Mouse (Mus musculus) lung, postnatal 14 days (tissue): ENCODE results near the gene Jade2.

Experiments
- DNase-seq: peaks from one replicate; pipeline ENCODE4 v3.0.0; 2021

Gene Jade2

GRCm38 (mm10) chr11:51857081-51857671, at the start of gene Jade2:
TSS of gene Jade2 (minus strand) at chr11:51857653.
- DNase-seq: peak; percentile 63

- no peak for DNase-seq
Observed at GRCm38 (mm10) chr11:51904224-51904623, 46.8 kb upstream of the Jade2 start.

GRCm38 (mm10) chr11:51899691-51900090, 42.2 kb upstream of the Jade2 start:
- no peak for DNase-seq

GRCm38 (mm10) chr11:51898326-51899080, 41.0 kb upstream of the Jade2 start:
- DNase-seq: peak; percentile 44

GRCm38 (mm10) chr11:51897311-51897710, 39.9 kb upstream of the Jade2 start:
- DNase-seq: peak; percentile 48

- no peak for DNase-seq
Observed at GRCm38 (mm10) chr11:51896012-51896411, 38.6 kb upstream of the Jade2 start.

GRCm38 (mm10) chr11:51885681-51886080, 28.2 kb upstream of the Jade2 start:
- no peak for DNase-seq

GRCm38 (mm10) chr11:51884092-51884491, 26.6 kb upstream of the Jade2 start:
- no peak for DNase-seq

GRCm38 (mm10) chr11:51883670-51884069, 26.2 kb upstream of the Jade2 start:
- DNase-seq: peak; percentile 75

- no peak for DNase-seq
Observed at GRCm38 (mm10) chr11:51881776-51882175, 24.3 kb upstream of the Jade2 start.

- no peak for DNase-seq
Observed at GRCm38 (mm10) chr11:51881041-51881730, 23.7 kb upstream of the Jade2 start.

- no peak for DNase-seq
Observed at GRCm38 (mm10) chr11:51876943-51877344, 19.5 kb upstream of the Jade2 start.

- DNase-seq: no peak
Observed at GRCm38 (mm10) chr11:51875792-51876195, 18.3 kb upstream of the Jade2 start.

- peak; percentile 61 for DNase-seq
Observed at GRCm38 (mm10) chr11:51875086-51875485, 17.6 kb upstream of the Jade2 start.

- DNase-seq: peak; percentile 80
Observed at GRCm38 (mm10) chr11:51874266-51875036, 17.0 kb upstream of the Jade2 start.

GRCm38 (mm10) chr11:51873141-51873540, 15.7 kb upstream of the Jade2 start:
- no peak for DNase-seq

- DNase-seq: no peak
Observed at GRCm38 (mm10) chr11:51867261-51867660, 9.8 kb upstream of the Jade2 start.

GRCm38 (mm10) chr11:51866020-51866419, 8.6 kb upstream of the Jade2 start:
- DNase-seq: no peak

GRCm38 (mm10) chr11:51860666-51861065, 3.2 kb upstream of the Jade2 start:
- no peak for DNase-seq

- DNase-seq: no peak
Observed at GRCm38 (mm10) chr11:51859561-51859960, 2.1 kb upstream of the Jade2 start.

GRCm38 (mm10) chr11:51858528-51859051, 1.1 kb upstream of the Jade2 start:
- peak; percentile 87 for DNase-seq

GRCm38 (mm10) chr11:51857818-51858527, 520 bp upstream of the Jade2 start:
- DNase-seq: peak; percentile 77
